8 mouse cellular contexts compared by ENCODE assay signal in the genomic region with DNA sequence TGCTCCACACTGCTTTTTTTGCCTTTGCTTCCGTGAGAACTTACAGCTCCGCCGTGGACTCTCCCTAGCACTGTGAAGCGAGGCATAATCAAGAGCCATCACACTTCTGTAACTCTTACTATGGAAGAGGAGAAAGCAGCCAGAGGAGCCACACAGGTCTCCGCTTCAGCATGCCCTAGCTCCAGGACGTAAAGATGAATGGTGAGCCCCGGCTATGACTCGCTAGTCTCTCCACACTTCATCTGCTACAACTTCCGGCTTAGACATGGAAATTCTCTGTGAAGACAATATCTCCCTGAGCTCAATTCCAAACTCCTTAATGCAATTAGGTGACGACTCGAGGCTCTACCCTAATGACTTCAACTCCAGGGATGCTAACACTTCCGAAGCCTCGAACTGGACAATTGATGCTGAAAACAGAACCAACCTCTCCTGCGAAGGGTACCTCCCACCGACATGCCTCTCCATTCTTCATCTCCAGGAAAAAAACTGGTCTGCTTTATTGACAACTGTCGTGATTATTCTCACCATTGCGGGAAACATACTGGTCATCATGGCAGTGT. TPM values are rescaled to one million over a fixed set of nuclear protein-coding genes. Genes with fewer than 3 reads are reported as not detected.
DNase-seq lines count a peak whose midpoint lies in the region; ATAC-seq and TF ChIP-seq lines count a peak whose summit lies in the region.

No protein-coding gene starts in this region.

- TF ChIP-seq POLR2A in limb, embryonic 14.5 days (IDR thresholded peaks at IDR 0.05; ENCODE audit: borderline replicate concordance, extremely low read depth, insufficient read depth, insufficient read length) = no peak
- TF ChIP-seq POLR2A in small intestine, adult 2 months (IDR thresholded peaks at IDR 0.05; ENCODE audit: low read depth, low read length) = no peak
- TF ChIP-seq POLR2A in thymus, adult 2 months (IDR thresholded peaks at IDR 0.05; ENCODE audit: control insufficient read depth, extremely low read depth, insufficient read depth, low read length, poor library complexity) = no peak

- TF ChIP-seq CTCF in small intestine, adult 2 months (IDR thresholded peaks at IDR 0.05; ENCODE audit: extremely low read depth, insufficient read length, insufficient replicate concordance, low read depth, low read length) = no peak
- no peak for TF ChIP-seq CTCF in thymus, adult 2 months (IDR thresholded peaks at IDR 0.05; ENCODE audit: borderline replicate concordance, control insufficient read depth, extremely low read depth, insufficient read depth, low read length, poor library complexity)

- H3K4me1 ChIP-seq in forebrain, embryonic 11.5 days (replicated peaks; ENCODE audit: control insufficient read depth, insufficient read depth, low read length) = peaks cover 9% of the 10 kb centered on the region
- peaks cover 6% of the 10 kb centered on the region; the same call in 1 of the 2 replicates for H3K4me1 ChIP-seq in limb, embryonic 14.5 days (ENCODE audit: control insufficient read depth, insufficient read depth, low read length)
- 0 out of 2 replicates have a peak, but pooled peaks cover 2% of the 10 kb centered on the region for H3K4me1 ChIP-seq in small intestine, adult 2 months (ENCODE audit: control insufficient read depth, insufficient read depth, insufficient read length, low read length)
- H3K4me1 ChIP-seq in thymus, adult 2 months (replicated peaks; ENCODE audit: control insufficient read depth, insufficient read depth, low read length) = peaks cover 8% of the 10 kb centered on the region

- H3K9me3 ChIP-seq in forebrain, embryonic 11.5 days (ENCODE audit: control insufficient read depth, low read length) = no peaks in the 10 kb centered on the region
- no peaks in the 10 kb centered on the region for H3K9me3 ChIP-seq in limb, embryonic 14.5 days (ENCODE audit: control insufficient read depth, low read length)

- peak overlapping the region; percentile 37 for H3K4me3 ChIP-seq in forebrain, embryonic 11.5 days (ENCODE audit: low read depth, low read length)
- peak overlapping the region; percentile 29 for H3K4me3 ChIP-seq in limb, embryonic 14.5 days (replicated peaks; ENCODE audit: low read length)
- H3K4me3 ChIP-seq in small intestine, adult 2 months (ENCODE audit: low read depth, low read length) = peak overlapping the region; percentile 38
- H3K4me3 ChIP-seq in thymus, adult 2 months (ENCODE audit: control insufficient read depth, insufficient read depth, low read length) = no peak overlapping the region

- no peak overlapping the region for H3K27ac ChIP-seq in forebrain, embryonic 11.5 days (ENCODE audit: low read depth, low read length)
- H3K27ac ChIP-seq in limb, embryonic 14.5 days (replicated peaks; ENCODE audit: low read depth, low read length) = no peak overlapping the region
- H3K27ac ChIP-seq in small intestine, adult 2 months (ENCODE audit: insufficient read depth, low read depth, low read length) = no peak overlapping the region
- H3K27ac ChIP-seq in thymus, adult 2 months (ENCODE audit: control insufficient read depth, insufficient read depth, low read length) = no peak overlapping the region

- peak; percentile 51 for ATAC-seq in frontal cortex, adult (ENCODE audit: low TSS enrichment)
- ATAC-seq in forebrain, embryonic 11.5 days (replicated peaks; ENCODE audit: low FRiP score) = no peak; the same call in 1 of the 2 replicates
- ATAC-seq in limb, embryonic 14.5 days (ENCODE audit: low FRiP score, low read depth) = no peak

- H3K4me2 ChIP-seq in forebrain, embryonic 11.5 days (ENCODE audit: low read depth, low read length, severe bottlenecking) = peak overlapping the region; percentile 79
- H3K4me2 ChIP-seq in limb, embryonic 14.5 days (replicated peaks; ENCODE audit: low read depth, low read length, severe bottlenecking) = peak overlapping the region; percentile 71

- H3K9ac ChIP-seq in forebrain, embryonic 11.5 days (ENCODE audit: low read length) = peak overlapping the region; percentile 54
- peak overlapping the region; percentile 46 for H3K9ac ChIP-seq in limb, embryonic 14.5 days (ENCODE audit: low read depth, low read length, severe bottlenecking)

- H3K27me3 ChIP-seq in forebrain, embryonic 11.5 days (ENCODE audit: control insufficient read depth, insufficient read depth, low read length) = peaks cover 7% of the 10 kb centered on the region; the same call in 1 of the 2 replicates
- H3K27me3 ChIP-seq in limb, embryonic 14.5 days (ENCODE audit: control insufficient read depth, insufficient read depth, low read length) = peaks cover 18% of the 10 kb centered on the region
- H3K27me3 ChIP-seq in small intestine, adult 2 months (ENCODE audit: control insufficient read depth, insufficient read depth, low read length) = peaks cover 10% of the 10 kb centered on the region
- H3K27me3 ChIP-seq in thymus, adult 2 months (ENCODE audit: control insufficient read depth, insufficient read depth, low read length) = peaks cover 3% of the 10 kb centered on the region; the same call in 1 of the 2 replicates

- WGBS in forebrain, embryonic 11.5 days = 10% methylated on average over 17 of the region's 17 CpGs
- WGBS in limb, embryonic 14.5 days = 19% methylated on average over 17 of the region's 17 CpGs
- WGBS in small intestine, adult 2 months = 24% methylated on average over 17 of the region's 17 CpGs
- 9% methylated on average over 17 of the region's 17 CpGs for WGBS in thymus, adult 2 months

- no peak for DNase-seq in frontal cortex, postnatal 10 days (ENCODE audit: low spot score in 2 of 2)
- peak; percentile 22 for DNase-seq in CD4-positive, CD25-positive, alpha-beta regulatory T cell, adult 2 months (ENCODE audit: low read depth, low spot score)
- peak; percentile 52 for DNase-seq in forebrain, embryonic 11.5 days (ENCODE audit: low spot score)
- no peak for DNase-seq in limb, embryonic 14.5 days (ENCODE audit: low spot score)
- DNase-seq in thymus, adult 2 months = no peak
- DNase-seq in ovary, postnatal 14 days (ENCODE audit: low spot score) = no peak

- no peaks in the 10 kb centered on the region for H3K36me3 ChIP-seq in forebrain, embryonic 11.5 days (ENCODE audit: control insufficient read depth, insufficient read depth, low read length)
- H3K36me3 ChIP-seq in limb, embryonic 14.5 days (ENCODE audit: control insufficient read depth, insufficient read depth, low read length) = no peaks in the 10 kb centered on the region
- H3K36me3 ChIP-seq in small intestine, adult 2 months (ENCODE audit: control insufficient read depth, insufficient read depth, low read length) = no peaks in the 10 kb centered on the region
- H3K36me3 ChIP-seq in thymus, adult 2 months (ENCODE audit: control insufficient read depth, insufficient read depth, low read length) = no peaks in the 10 kb centered on the region

RNA-seq across cellular contexts. Expression of gene Htr2a, which starts 1.1 kb away (rescaled TPM):
- 0.39 and 0.47 TPM in 2 replicates for polyA plus RNA-seq in forebrain, embryonic 11.5 days (2014; fragmentation: Nextera tagmentation; extraction: Ambion mirVana)
- polyA plus RNA-seq in limb, embryonic 14.5 days (2012; rRNA removed) = 1.2 and 1.6 TPM in 2 replicates
- 1.4 and 1.8 TPM in 2 replicates for polyA plus RNA-seq in limb, embryonic 14.5 days (2014; fragmentation: Nextera tagmentation; extraction: Ambion mirVana)
- polyA plus RNA-seq in small intestine, adult 2 months (2012; rRNA removed) = 0.03 and 0.05 TPM in 2 replicates
- 0.05 and 0.06 TPM in 2 replicates for polyA plus RNA-seq in thymus, adult 2 months (2012; rRNA removed)

Comparison
In these comparisons a context has a peak if more than half of its experiments do, and no peak if none do; other contexts are left out.
1. DNase-seq: peak in CD4-positive, CD25-positive, alpha-beta regulatory T cell, adult 2 months (single experiment) and forebrain, embryonic 11.5 days (single experiment); none in frontal cortex, postnatal 10 days (0 of 2), limb, embryonic 14.5 days (single experiment), thymus, adult 2 months (single experiment) and ovary, postnatal 14 days (single experiment).